Mouse (Mus musculus): Measurements from ENCODE around the gene Lrrc3.
"Not testable (repeated sequence)": the region's sequence is repeated elsewhere in the genome, so short reads cannot be mapped to it uniquely, and the experiment has no call there.

The Lrrc3 gene

DNA sequence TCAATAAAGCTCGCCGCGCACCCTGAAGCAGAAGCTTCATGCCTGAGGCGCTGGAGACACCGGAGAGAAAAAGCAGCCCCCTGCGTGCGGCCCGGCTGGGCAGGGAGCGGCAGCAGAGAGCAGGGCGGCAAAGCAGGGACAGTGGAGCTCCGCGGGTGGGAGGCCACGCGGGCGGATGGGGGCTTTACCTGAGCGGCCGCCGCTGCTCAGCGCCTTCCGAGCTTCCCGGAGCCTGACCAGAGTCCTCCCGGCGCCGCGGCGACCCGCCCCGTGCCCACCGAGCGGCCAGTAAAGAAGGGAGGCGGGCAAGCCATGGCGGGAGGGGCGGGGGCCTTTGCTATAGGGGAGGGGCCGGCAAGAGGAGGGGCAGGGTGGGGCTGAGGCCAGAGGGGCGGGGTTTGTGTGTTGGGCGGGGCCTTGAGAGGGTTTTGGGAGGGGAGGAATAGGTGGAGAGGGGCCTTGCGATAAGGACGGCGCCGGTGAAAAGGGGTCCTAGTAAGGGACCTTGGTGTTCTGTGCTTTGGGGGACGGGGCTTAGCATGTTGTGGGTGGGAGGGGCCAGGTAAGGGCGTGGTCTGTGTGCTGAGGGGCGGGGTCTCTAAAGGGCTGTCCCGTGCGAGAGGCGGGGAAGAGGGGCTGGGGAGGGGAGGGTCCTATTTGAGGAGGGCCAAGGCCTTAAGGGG, at the start of gene Lrrc3:
Gene Lrrc3 (minus strand): TSS at position 326 of the 683 bp plus-strand sequence.
- peak; percentile 10 for DNase-seq (ENCODE audit: low spot score)

DNA sequence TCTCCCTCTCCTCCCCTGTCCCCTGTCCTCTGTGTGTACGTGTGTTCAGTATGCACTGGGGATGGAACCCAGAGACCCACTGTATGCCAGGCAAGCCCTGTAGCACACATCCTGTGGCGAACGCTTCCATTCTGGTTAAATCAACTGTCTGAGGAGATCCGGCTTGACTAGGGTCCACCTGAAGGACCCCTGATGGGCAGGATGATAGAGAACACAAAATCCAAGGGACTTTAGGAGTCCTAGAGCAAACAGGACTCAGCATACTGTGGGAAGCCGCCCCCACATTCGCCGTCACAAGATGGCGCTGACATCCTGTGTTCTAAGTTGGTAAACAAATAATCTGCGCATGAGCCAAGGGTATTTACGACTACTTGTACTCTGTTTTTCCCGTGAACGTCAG, 48.1 kb upstream of the Lrrc3 start:
- not testable (repeated sequence) for DNase-seq (ENCODE audit: low spot score)

DNA sequence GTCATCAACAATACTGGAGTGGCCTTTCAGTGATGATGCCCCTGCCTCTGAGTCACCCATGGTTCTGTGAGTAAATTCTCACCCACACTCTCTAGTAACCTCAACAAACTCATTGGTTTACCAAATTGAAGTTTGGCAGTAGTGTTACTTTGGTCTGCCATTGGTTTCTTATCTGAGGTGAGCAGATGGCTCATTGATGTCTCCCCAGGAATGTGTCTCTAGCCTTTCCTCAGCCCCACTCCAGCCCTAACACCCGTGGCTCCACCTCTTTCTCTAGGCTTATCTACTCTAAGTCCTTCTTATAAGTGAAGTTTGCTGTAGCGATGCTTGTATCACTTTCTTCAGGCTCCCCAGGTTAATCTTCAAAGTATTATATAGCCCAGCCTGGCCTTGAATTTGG, 37.3 kb upstream of the Lrrc3 start:
- DNase-seq (ENCODE audit: low spot score), result no peak

- no peak for DNase-seq (ENCODE audit: low spot score)
Measured at GRCm38 (mm10) chr10:77927375-77927774, 25.0 kb upstream of the Lrrc3 start.

DNA sequence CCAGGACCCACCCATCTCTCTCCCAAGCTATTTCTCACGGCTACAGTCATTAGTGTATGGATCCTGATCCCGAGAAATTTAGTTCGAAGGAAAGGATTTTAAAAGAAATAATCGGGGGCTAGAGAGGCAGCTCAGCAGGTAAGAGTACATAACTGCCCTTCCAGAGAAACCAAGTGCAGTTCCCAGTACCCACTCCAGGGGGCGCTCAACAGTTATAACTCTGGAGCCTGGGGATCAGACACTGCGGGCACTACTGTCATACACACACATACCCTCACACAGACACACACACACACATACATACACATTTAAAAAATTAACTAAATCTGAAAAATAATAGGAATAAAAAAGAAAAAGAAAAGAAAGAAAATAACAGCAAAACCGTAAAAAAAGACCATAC, 23.8 kb upstream of the Lrrc3 start:
- peak; percentile 33 for DNase-seq (ENCODE audit: low spot score)

- DNase-seq (ENCODE audit: low spot score), result no peak
Measured at GRCm38 (mm10) chr10:77922681-77923080, 20.3 kb upstream of the Lrrc3 start.

- no peak for DNase-seq (ENCODE audit: low spot score)
Measured at GRCm38 (mm10) chr10:77921009-77921408, 18.7 kb upstream of the Lrrc3 start.

- DNase-seq (ENCODE audit: low spot score), result peak; percentile 36
Measured at GRCm38 (mm10) chr10:77916636-77917335, 14.4 kb upstream of the Lrrc3 start.

DNA sequence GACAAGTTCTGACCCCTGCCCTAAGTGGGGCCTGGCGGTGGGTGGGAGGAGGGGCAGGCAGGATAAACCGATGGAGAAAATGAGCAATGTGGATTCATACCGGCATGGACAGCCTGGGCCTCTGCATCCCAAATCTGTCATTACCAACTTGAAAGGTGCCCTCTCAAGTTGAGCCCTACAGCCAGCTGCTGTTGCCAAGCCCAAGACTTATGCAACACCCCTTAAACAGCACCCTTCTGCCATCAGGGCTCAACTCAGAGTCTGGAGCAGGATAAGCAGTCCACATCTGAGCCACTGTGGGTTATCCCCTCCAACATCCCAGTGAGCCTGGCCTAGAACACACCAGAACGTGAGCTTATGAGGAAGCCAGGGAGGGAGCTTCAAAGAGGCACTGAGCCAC, 11.0 kb upstream of the Lrrc3 start:
- DNase-seq (ENCODE audit: low spot score), result no peak

DNA sequence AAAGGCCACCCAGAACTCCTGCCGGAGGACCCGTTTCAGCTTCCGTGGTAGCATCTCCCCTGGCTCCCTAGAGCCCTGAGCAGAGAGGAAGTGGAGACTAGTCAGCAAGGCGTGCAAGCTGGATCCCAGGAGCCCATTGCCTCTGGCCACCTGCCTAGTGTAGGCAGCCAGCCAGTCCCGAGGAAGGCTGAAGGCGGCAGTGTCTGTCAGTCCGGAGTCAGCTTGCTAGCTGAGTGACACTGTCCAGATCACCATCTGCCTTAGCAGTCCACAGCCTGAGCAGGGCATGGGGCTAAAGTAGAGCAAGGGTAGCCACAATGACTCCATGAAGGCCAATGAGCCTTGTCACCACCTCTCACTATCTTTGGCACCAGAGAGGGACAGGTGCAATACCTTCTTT, 10.3 kb upstream of the Lrrc3 start:
- no peak for DNase-seq (ENCODE audit: low spot score)

DNA sequence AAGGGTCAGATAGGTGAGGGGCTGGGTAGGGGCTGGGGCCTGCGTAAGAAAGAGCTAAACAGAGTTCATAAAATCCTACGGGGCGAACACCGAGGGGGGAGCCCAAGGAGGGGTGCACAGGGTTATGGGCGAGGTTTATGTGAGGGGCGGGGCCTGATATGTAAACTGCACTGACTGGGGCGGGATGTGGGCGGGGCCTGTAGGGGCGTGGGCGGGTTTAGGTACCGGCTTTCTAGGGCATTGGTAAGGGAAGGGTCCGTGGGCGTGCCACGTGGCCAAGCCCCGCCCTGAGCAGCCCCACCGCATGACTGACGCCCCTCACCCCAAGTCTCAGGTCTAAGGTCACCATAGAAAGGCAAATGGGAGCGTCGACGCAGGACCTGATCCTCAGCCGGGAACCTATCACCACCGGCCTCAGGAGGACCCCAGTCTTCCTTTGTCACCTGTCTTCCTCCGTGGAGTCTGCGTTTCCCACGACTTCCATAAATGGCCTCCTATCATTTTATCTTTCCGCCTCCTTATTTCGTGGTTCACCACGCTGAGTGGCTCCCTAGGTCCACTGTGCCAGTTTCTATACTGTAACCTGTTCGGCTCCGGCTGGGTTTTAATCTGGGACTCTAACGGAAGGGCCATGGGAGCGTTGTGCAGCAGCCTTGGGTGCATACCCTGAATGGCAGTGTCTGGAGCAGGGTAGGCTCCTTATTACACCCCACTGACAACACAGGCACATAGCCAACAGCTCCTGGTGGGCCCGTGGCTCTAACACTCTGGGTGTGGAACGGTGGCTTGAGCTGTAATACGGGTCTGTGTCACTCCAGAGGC, 769 bp upstream of the Lrrc3 start:
- peak; percentile 11 for DNase-seq (ENCODE audit: low spot score)

GRCm38 (mm10) chr10:77901871-77902210, 495 bp downstream of the Lrrc3 start:
- no peak for DNase-seq (ENCODE audit: low spot score)

GRCm38 (mm10) chr10:77900903-77901818, 1.2 kb downstream of the Lrrc3 start:
- DNase-seq (ENCODE audit: low spot score), result no peak

DNA sequence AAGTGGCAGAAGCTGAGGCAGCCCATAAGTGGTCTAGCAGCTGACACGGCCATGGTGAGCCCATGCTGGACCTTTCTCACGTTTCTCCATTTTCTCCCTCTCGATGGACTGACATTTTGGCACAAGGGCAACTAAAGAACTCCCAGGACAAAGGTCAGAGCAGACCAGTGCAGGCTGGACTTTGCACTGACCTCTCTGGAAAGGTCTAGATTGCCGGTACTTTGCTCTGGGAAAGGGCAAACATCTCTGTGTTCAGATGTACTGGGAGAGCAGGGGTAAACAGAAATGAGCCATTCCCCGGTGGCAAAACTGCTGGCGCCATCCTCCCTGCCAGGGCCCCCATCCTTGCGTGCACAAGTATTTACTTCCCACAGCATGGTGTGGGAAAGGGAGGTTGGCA, 2.2 kb downstream of the Lrrc3 start:
- no peak for DNase-seq (ENCODE audit: low spot score)

- DNase-seq (ENCODE audit: low spot score), result no peak
Measured at GRCm38 (mm10) chr10:77895562-77895961, 6.8 kb downstream of the Lrrc3 start.

DNA sequence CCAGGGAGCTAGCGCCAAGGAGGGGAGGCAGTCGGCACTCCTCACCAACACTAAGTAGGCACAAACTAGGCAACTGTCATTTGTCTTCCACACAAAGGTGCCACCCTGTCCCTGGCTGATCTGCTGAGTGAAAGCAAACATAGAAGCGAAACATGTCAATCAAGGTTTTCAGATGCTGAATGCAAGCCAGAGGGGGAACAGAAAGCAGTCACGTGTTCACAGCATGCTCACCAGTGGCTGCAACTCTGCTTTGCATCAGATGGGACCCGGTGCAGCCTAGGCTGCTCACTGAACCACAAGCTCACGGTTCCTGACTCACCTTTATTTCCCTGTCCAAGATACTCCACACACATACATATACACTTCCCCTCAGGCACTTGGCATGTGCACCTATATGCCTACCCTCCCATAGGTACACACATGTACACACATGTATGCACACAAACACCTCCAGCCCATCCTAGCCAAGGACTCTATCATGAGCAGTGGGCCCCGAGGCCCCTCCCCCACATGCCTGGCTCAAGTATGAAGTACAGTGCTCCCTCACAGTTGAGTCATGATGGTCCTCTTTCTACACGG, 11.3 kb downstream of the Lrrc3 start:
- DNase-seq (ENCODE audit: low spot score), result no peak

- no peak for DNase-seq (ENCODE audit: low spot score)
Measured at GRCm38 (mm10) chr10:77886007-77886747, 16.2 kb downstream of the Lrrc3 start.

DNA sequence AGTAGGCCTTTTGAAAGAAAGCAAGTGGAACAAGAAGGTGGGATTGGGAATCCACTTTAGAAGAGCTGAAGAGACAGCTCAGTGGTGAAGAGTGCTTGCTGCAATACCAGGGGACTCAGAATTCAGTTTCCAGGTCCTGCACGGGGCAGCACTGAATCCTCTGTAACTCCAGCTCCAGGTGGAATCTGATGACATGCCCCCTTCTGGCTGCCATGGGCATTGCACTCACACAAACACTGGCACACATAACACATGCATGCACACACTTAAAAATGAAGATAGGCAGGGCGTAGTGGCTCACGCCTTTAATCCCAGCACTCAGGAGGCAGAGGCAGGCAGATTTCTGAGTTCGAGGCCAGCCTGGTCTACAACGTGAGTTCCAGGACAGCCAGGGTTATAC, 19.8 kb downstream of the Lrrc3 start:
- no peak for DNase-seq (ENCODE audit: low spot score)

DNA sequence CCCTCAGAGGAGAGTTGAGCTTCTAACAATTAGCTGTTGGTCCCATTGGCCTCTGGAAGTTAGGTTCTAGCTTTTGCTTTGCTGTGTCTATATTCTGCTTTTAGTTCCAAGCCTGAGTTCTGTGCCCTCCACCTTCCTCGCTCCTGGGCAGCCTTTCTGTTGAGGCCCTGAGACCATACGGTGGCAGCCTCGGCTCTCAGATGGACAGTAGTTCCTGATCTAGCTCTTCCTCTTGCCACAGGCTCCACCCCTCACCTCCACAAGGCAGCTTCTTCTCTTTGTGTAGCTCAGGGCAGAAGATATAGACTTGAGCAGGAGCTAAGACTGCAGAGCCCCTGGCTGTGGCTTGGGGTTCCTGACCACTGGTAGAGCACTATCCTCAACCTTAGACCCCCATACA, 22.0 kb downstream of the Lrrc3 start:
- no peak for DNase-seq (ENCODE audit: low spot score)

GRCm38 (mm10) chr10:77878985-77879384, 23.4 kb downstream of the Lrrc3 start:
- DNase-seq (ENCODE audit: low spot score), result no peak

- no peak for DNase-seq (ENCODE audit: low spot score)
Measured at GRCm38 (mm10) chr10:77869651-77870050, 32.7 kb downstream of the Lrrc3 start.

Measured in T-cell, adult 2 months (primary cell).